11 mouse cellular contexts compared by ENCODE assay signal in the genomic region with DNA sequence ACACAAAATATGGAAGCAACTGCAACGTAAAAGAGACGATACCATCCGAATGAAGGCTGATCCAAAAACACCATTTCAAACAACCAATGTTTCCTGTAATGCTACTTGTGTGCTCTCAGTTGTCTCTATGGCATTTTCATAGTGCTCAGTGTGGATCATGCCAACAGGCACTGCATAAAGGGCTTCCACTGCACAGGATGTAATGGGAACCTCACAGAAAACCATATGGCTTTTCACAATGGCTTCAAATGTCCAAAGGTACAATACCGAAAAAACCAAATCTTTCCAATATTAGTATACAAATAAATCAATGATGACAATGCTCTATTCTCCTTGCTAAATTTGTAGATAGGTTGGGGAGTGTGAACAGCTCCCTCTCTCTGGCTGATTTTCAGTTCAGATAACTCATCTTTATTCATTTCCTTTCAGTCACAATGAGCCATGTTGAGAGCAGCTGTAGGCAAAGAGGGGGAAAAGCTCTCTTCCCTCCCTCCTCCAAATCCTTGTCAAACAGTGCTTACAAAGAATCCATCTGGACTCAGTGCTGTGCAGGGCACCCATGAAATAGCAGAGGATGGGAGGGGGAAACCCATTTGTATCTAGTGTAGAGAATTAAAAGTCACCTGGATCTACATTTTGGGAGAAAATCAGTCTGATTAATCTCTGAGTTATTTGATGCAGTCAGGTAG.
DNase-seq lines count a peak whose midpoint lies in the region; ATAC-seq and TF ChIP-seq lines count a peak whose summit lies in the region.
"Had no signal": no experiment of that assay in that cellular context is flagged by ENCODE, and none has a peak within 500 bp of the region (broad histone marks: within the 10 kb centered on the region; RNA-seq: fewer than 3 reads in every experiment).

No protein-coding gene starts in this region.

- no peak overlapping the region for H3K4me2 ChIP-seq in kidney, embryonic 15.5 days
- no peak overlapping the region for H3K4me2 ChIP-seq in forebrain, embryonic 16.5 days (ENCODE audit: low read length)
- H3K4me2 ChIP-seq in midbrain, embryonic 12.5 days (replicated peaks) = no peak overlapping the region
- no peak overlapping the region for H3K4me2 ChIP-seq in heart, embryonic 11.5 days

- no peak overlapping the region for H3K9ac ChIP-seq in kidney, embryonic 15.5 days
- H3K9ac ChIP-seq in forebrain, embryonic 16.5 days (replicated peaks; ENCODE audit: low read depth, low read length) = no peak overlapping the region
- H3K9ac ChIP-seq in midbrain, embryonic 12.5 days (replicated peaks) = no peak overlapping the region
- no peak overlapping the region for H3K9ac ChIP-seq in heart, embryonic 11.5 days (ENCODE audit: low read depth, low read length)

- no peak for TF ChIP-seq POLR2A in kidney, adult 2 months (IDR thresholded peaks at IDR 0.05; ENCODE audit: low read depth, low read length)

- H3K36me3 ChIP-seq in kidney, embryonic 15.5 days = no peaks in the 10 kb centered on the region
- no peaks in the 10 kb centered on the region for H3K36me3 ChIP-seq in kidney, adult 2 months (ENCODE audit: control insufficient read depth, insufficient read depth, low read length)
- no peaks in the 10 kb centered on the region for H3K36me3 ChIP-seq in forebrain, embryonic 16.5 days (ENCODE audit: control insufficient read depth, insufficient read depth)
- H3K36me3 ChIP-seq in midbrain, embryonic 12.5 days = no peaks in the 10 kb centered on the region
- H3K36me3 ChIP-seq in heart, embryonic 11.5 days (ENCODE audit: control insufficient read depth, insufficient read depth, low read length) = no peaks in the 10 kb centered on the region

- peak; percentile 70; the same call in 1 of the 2 replicates for ATAC-seq in kidney, embryonic 15.5 days (replicated peaks; ENCODE audit: low FRiP score)
- peak; percentile 98 for ATAC-seq in forebrain, embryonic 16.5 days
- ATAC-seq in midbrain, embryonic 12.5 days (ENCODE audit: low FRiP score, low read depth) = peak; percentile 93
- ATAC-seq in heart, embryonic 11.5 days (replicated peaks; ENCODE audit: insufficient number of reproducible peaks, low FRiP score, low TSS enrichment) = no peak

- no peaks in the 10 kb centered on the region for H3K27me3 ChIP-seq in kidney, embryonic 15.5 days
- no peaks in the 10 kb centered on the region for H3K27me3 ChIP-seq in kidney, adult 2 months (replicated peaks; ENCODE audit: control insufficient read depth, insufficient read depth, low read length)
- H3K27me3 ChIP-seq in forebrain, embryonic 16.5 days (replicated peaks; ENCODE audit: control insufficient read depth, insufficient read depth, low read length) = no peaks in the 10 kb centered on the region
- H3K27me3 ChIP-seq in midbrain, embryonic 12.5 days = peaks cover 4% of the 10 kb centered on the region; the same call in 1 of the 2 replicates
- H3K27me3 ChIP-seq in heart, embryonic 11.5 days (ENCODE audit: control insufficient read depth, insufficient read depth, low read length) = no peaks in the 10 kb centered on the region

- H3K9me3 ChIP-seq in kidney, embryonic 15.5 days (replicated peaks) = no peaks in the 10 kb centered on the region
- H3K9me3 ChIP-seq in forebrain, embryonic 16.5 days (ENCODE audit: control insufficient read depth, low read length) = no peaks in the 10 kb centered on the region
- H3K9me3 ChIP-seq in midbrain, embryonic 12.5 days = no peaks in the 10 kb centered on the region
- H3K9me3 ChIP-seq in heart, embryonic 11.5 days (replicated peaks; ENCODE audit: control insufficient read depth, low read length) = no peaks in the 10 kb centered on the region

- no peak overlapping the region for H3K4me3 ChIP-seq in kidney, embryonic 15.5 days (replicated peaks)
- no peak overlapping the region for H3K4me3 ChIP-seq in kidney, adult 2 months (ENCODE audit: insufficient read depth, low read depth, low read length)
- H3K4me3 ChIP-seq in forebrain, embryonic 16.5 days (replicated peaks; ENCODE audit: low read length) = no peak overlapping the region
- H3K4me3 ChIP-seq in midbrain, embryonic 12.5 days = no peak overlapping the region
- H3K4me3 ChIP-seq in gastrocnemius, adult 2 months = no peak overlapping the region
- H3K4me3 ChIP-seq in heart, embryonic 11.5 days (ENCODE audit: low read depth, low read length) = no peak overlapping the region
- H3K4me3 ChIP-seq in left cerebral cortex, adult 2 months = no peak overlapping the region

- intact Hi-C loops in gastrocnemius, adult 2 months (cut with DNase I) = no loop called here
- intact Hi-C loops in left cerebral cortex, adult 2 months (cut with DNase I) = no loop called here

- no peak for DNase-seq in kidney, adult 2 months
- peak; percentile 71 for DNase-seq in brain, adult 2 months (ENCODE audit: low read depth, low spot score)
- DNase-seq in gastrocnemius, adult 2 months = no peak
- DNase-seq in left cerebral cortex, adult 2 months (ENCODE audit: extremely low spot score in 1 of 2, low spot score in 2 of 2) = no peak
- DNase-seq: cerebellum, postnatal 36 days; gastrocnemius, postnatal 10 days; thymus, adult 2 months had no signal

- peak overlapping the region; percentile 83 for H3K27ac ChIP-seq in kidney, embryonic 15.5 days
- no peak overlapping the region for H3K27ac ChIP-seq in kidney, adult 2 months (ENCODE audit: insufficient read depth, low read depth, low read length)
- peak overlapping the region; percentile 80 for H3K27ac ChIP-seq in forebrain, embryonic 16.5 days (ENCODE audit: low read length)
- peak overlapping the region; percentile 65 for H3K27ac ChIP-seq in midbrain, embryonic 12.5 days (replicated peaks)
- no peak overlapping the region for H3K27ac ChIP-seq in gastrocnemius, adult 2 months
- no peak overlapping the region for H3K27ac ChIP-seq in heart, embryonic 11.5 days (ENCODE audit: low read depth, low read length)
- no peak overlapping the region for H3K27ac ChIP-seq in left cerebral cortex, adult 2 months

- TF ChIP-seq CTCF in kidney, adult 2 months (conservative IDR thresholded peaks at IDR 0.05; ENCODE audit: insufficient read depth, insufficient read length, low read depth, low read length) = no peak
- TF ChIP-seq CTCF in gastrocnemius, adult 2 months (IDR thresholded peaks at IDR 0.05) = no peak
- no peak for TF ChIP-seq CTCF in left cerebral cortex, adult 2 months (IDR thresholded peaks at IDR 0.05)

- H3K4me1 ChIP-seq in kidney, embryonic 15.5 days = no peaks in the 10 kb centered on the region
- no peaks in the 10 kb centered on the region for H3K4me1 ChIP-seq in kidney, adult 2 months (ENCODE audit: control insufficient read depth, insufficient read depth, low read length)
- peaks cover 18% of the 10 kb centered on the region for H3K4me1 ChIP-seq in forebrain, embryonic 16.5 days (replicated peaks; ENCODE audit: control insufficient read depth, insufficient read depth, low read length)
- H3K4me1 ChIP-seq in midbrain, embryonic 12.5 days = peaks cover 18% of the 10 kb centered on the region; the same call in 1 of the 2 replicates
- no peaks in the 10 kb centered on the region for H3K4me1 ChIP-seq in heart, embryonic 11.5 days (ENCODE audit: control insufficient read depth, insufficient read depth, low read length)

- WGBS in kidney, embryonic 15.5 days = 92% methylated on average over 4 of the region's 4 CpGs
- 93% methylated on average over 4 of the region's 4 CpGs for WGBS in kidney, adult 2 months
- 82% methylated on average over 4 of the region's 4 CpGs for WGBS in forebrain, embryonic 16.5 days
- WGBS in midbrain, embryonic 12.5 days = 84% methylated on average over 4 of the region's 4 CpGs
- 97% methylated on average over 4 of the region's 4 CpGs for whole genome bisulfite sequencing in heart, embryonic 11.5 days (ENCODE audit: insufficient replicate concordance)

Comparison
In these comparisons a context has a peak if more than half of its experiments do, and no peak if none do; other contexts are left out.
1. H3K27ac ChIP-seq: peak in kidney, embryonic 15.5 days (single experiment), forebrain, embryonic 16.5 days (single experiment) and midbrain, embryonic 12.5 days (single experiment); none in kidney, adult 2 months (single experiment), gastrocnemius, adult 2 months (single experiment), heart, embryonic 11.5 days (single experiment) and left cerebral cortex, adult 2 months (single experiment).